Mouse (Mus musculus) cortical plate, adult 2 months (tissue): ENCODE results near the gene Kif4.

Source experiments
- CTCF ChIP-seq: fragments of 200-500 bp; IDR thresholded peaks from 2 replicates; pipeline ENCODE4 v1.5.1; 2011; ENCODE audit warnings: mild to moderate bottlenecking, control low read depth, low read length; ENCODE audit not compliant: insufficient read depth; ENCODE audit errors: extremely low read depth
- POLR2A ChIP-seq: fragments of 200-500 bp; IDR thresholded peaks from 2 replicates; pipeline ENCODE4 v1.6.1; 2011; ENCODE audit warnings: mild to moderate bottlenecking, low read length, control low read depth; ENCODE audit not compliant: insufficient read depth; ENCODE audit errors: extremely low read depth

GRCm38 (mm10) chrX:100740785-100741184, 115.2 kb downstream of the Kif4 start:
- TF ChIP-seq POLR2A (no peak), CTCF (no peak)
